Mouse (Mus musculus) midbrain, postnatal 0 days (tissue): Measurements from ENCODE around the gene Runx1. TPM values are rescaled to one million over a fixed set of nuclear protein-coding genes. Genes with fewer than 3 reads are reported as not detected.

Experiments used
- ATAC-seq: fragments of 200-750 bp; cut with Nextera tagmentation; 2 replicates; pipeline ENCODE4 v1.8.0; 2017; ENCODE audit warnings: moderate number of reproducible peaks, mild to moderate bottlenecking, moderate TSS enrichment, moderate library complexity; ENCODE audit not compliant: low FRiP score
- DNase-seq: peaks from one replicate; pipeline ENCODE4 v3.0.0-alpha.2; 2015; ENCODE audit warnings: low spot score
- H3K27ac ChIP-seq: fragments of 300-500 bp; sonication (generic); 2 replicates; pipeline ENCODE4 v1.5.1; 2014; ENCODE audit warnings: low read depth, mild to moderate bottlenecking, low read length, mixed read lengths
- H3K27me3 ChIP-seq: fragments of 300-500 bp; sonication (generic); 2 replicates; pipeline ENCODE4 v1.6.1; 2014; ENCODE audit warnings: low read length, control low read depth, mixed read lengths; ENCODE audit not compliant: insufficient read depth
- H3K36me3 ChIP-seq: fragments of 300-500 bp; sonication (generic); 2 replicates; pipeline ENCODE4 v1.6.1; 2014; ENCODE audit warnings: low read length, control low read depth, mixed read lengths; ENCODE audit not compliant: insufficient read depth
- H3K4me1 ChIP-seq: fragments of 300-500 bp; sonication (generic); 2 replicates; pipeline ENCODE4 v1.6.1; 2014; ENCODE audit warnings: mild to moderate bottlenecking, control low read depth, antibody characterized with exemption, low read length, mixed read lengths; ENCODE audit not compliant: insufficient read depth
- H3K4me2 ChIP-seq: fragments of 300-500 bp; sonication (generic); 2 replicates; pipeline ENCODE4 v1.6.1; 2014; ENCODE audit warnings: low read depth, mild to moderate bottlenecking, low read length, mixed read lengths; ENCODE audit not compliant: poor library complexity, severe bottlenecking
- H3K4me3 ChIP-seq: fragments of 300-500 bp; sonication (generic); 2 replicates; pipeline ENCODE4 v1.5.1; 2014; ENCODE audit warnings: low read depth, mild to moderate bottlenecking, low read length, moderate library complexity
- H3K9ac ChIP-seq: fragments of 300-500 bp; sonication (generic); replicated peaks from 2 replicates; pipeline ENCODE4 v1.6.1; 2014; ENCODE audit warnings: mild to moderate bottlenecking, low read length, moderate library complexity, mixed read lengths; ENCODE audit not compliant: poor library complexity, severe bottlenecking
- H3K9me3 ChIP-seq: fragments of 300-500 bp; sonication (generic); 2 replicates; pipeline ENCODE4 v1.6.1; 2016; ENCODE audit warnings: low read length, control low read depth
- CTCF ChIP-seq: IDR thresholded peaks from 2 replicates; pipeline ENCODE4 v1.5.1; 2016; ENCODE audit warnings: antibody characterized with exemption, mild to moderate bottlenecking
- WGBS: fragments of 180-500 bp; shearing (Covaris S2); extraction: QIAGEN DNeasy Blood & Tissue Kit; methylation state at CpG from one replicate; pipeline ENCODE4 v1.1.7; 2014; 5-methylcytosine and 5-hydroxymethylcytosine counted together
- polyA plus RNA-seq: library from polyadenylated mRNA; unstranded; fragments of >200 nt; fragmentation: Nextera tagmentation; extraction: Ambion mirVana; gene quantifications from 2 replicates; pipeline ENCODE4 v1.2.1, GENCODE M21; 2015
- total RNA-seq: library from RNA; depleted of rRNA; stranded (reverse); fragments of >200 nt; gene quantifications from 2 replicates; pipeline ENCODE4 v1.2.3, GENCODE M21; 2014

Gene Runx1
- total and polyA plus RNA-seq, 2 experiments from 2014 or later = 0.64 to 2.0 TPM

GRCm38 (mm10) chr16:92705564-92706458 lies 120.1 kb downstream of the Runx1 start:
- H3K4me2 ChIP-seq = no peak overlapping the region
- H3K9me3 ChIP-seq = no peaks in the 10 kb centered on the region
- H3K4me3 ChIP-seq = no peak overlapping the region
- TF ChIP-seq CTCF = no peak
- no peaks in the 10 kb centered on the region for H3K36me3 ChIP-seq
- WGBS = 72% methylated on average over 7 of the region's 7 CpGs
- H3K4me1 ChIP-seq = no peaks in the 10 kb centered on the region
- no peak overlapping the region for H3K9ac ChIP-seq
- ATAC-seq (no peak), DNase-seq (no peak)
- H3K27me3 ChIP-seq = peaks cover 16% of the 10 kb centered on the region
- no peak overlapping the region for H3K27ac ChIP-seq

GRCm38 (mm10) chr16:92703850-92704249 lies 122.1 kb downstream of the Runx1 start:
- Histone ChIP-seq H3K4me1 (no peaks in the 10 kb centered on the region), H3K4me2 (no peak overlapping the region), H3K27ac (no peak overlapping the region), H3K36me3 (no peaks in the 10 kb centered on the region), H3K9ac (no peak overlapping the region), H3K27me3 (peaks cover 34% of the 10 kb centered on the region), H3K4me3 (no peak overlapping the region), H3K9me3 (no peaks in the 10 kb centered on the region)
- no peak for TF ChIP-seq CTCF
- 92% methylated on average over 2 of the region's 2 CpGs for WGBS
- ATAC-seq (no peak), DNase-seq (no peak)

GRCm38 (mm10) chr16:92699531-92700397 lies 126.2 kb downstream of the Runx1 start:
- H3K27ac ChIP-seq = no peak overlapping the region
- DNase-seq (no peak), ATAC-seq (no peak)
- H3K9me3 ChIP-seq = no peaks in the 10 kb centered on the region
- no peak overlapping the region for H3K9ac ChIP-seq
- H3K4me3 ChIP-seq = no peak overlapping the region
- H3K27me3 ChIP-seq = peaks cover 65% of the 10 kb centered on the region
- 3% methylated on average over 27 of the region's 27 CpGs for WGBS
- H3K4me1 ChIP-seq = no peaks in the 10 kb centered on the region; the same call in 1 of the 2 replicates
- no peak for TF ChIP-seq CTCF
- H3K36me3 ChIP-seq = no peaks in the 10 kb centered on the region
- no peak overlapping the region for H3K4me2 ChIP-seq

- Histone ChIP-seq H3K4me3 (peak overlapping the region; percentile 36), H3K4me1 (no peaks in the 10 kb centered on the region; the same call in 1 of the 2 replicates), H3K9me3 (no peaks in the 10 kb centered on the region), H3K4me2 (peak overlapping the region; percentile 63), H3K27ac (no peak overlapping the region), H3K36me3 (no peaks in the 10 kb centered on the region), H3K27me3 (peaks cover 76% of the 10 kb centered on the region), H3K9ac (0 out of 2 replicates have a peak overlapping the region, but pooled peaks have one; percentile 8)
- under 1% methylated on average over 26 of the region's 26 CpGs for WGBS
- ATAC-seq = peak; percentile 56; the same call in 1 of the 2 replicates
- peak; percentile 81 for DNase-seq
- peak; percentile 87 for TF ChIP-seq CTCF
These were observed 127.3 kb downstream of the Runx1 start for GRCm38 (mm10) chr16:92698612-92698998.

- WGBS = under 1% methylated on average over 48 of the region's 48 CpGs
- no peaks in the 10 kb centered on the region for H3K9me3 ChIP-seq
- DNase-seq (no peak), ATAC-seq (0 out of 2 replicates have a peak, but pooled peaks have one; percentile 23)
- H3K4me3 ChIP-seq = peak overlapping the region; percentile 36
- no peak for TF ChIP-seq CTCF
- 0 out of 2 replicates have a peak overlapping the region, but pooled peaks have one; percentile 24 for H3K9ac ChIP-seq
- no peaks in the 10 kb centered on the region; the same call in 1 of the 2 replicates for H3K4me1 ChIP-seq
- H3K27ac ChIP-seq = no peak overlapping the region
- H3K4me2 ChIP-seq = peak overlapping the region; percentile 63
- no peaks in the 10 kb centered on the region for H3K36me3 ChIP-seq
- H3K27me3 ChIP-seq = peaks cover 79% of the 10 kb centered on the region
These were observed 128.0 kb downstream of the Runx1 start for GRCm38 (mm10) chr16:92697737-92698611.
